Mouse (Mus musculus): ENCODE results near the gene Casd1.
"Not testable (repeated sequence)": the region's sequence is repeated elsewhere in the genome, so short reads cannot be mapped to it uniquely, and the experiment has no call there.

The Casd1 gene

GRCm38 (mm10) chr6:4612431-4612830, 11.8 kb downstream of the Casd1 start:
- DNase-seq (ENCODE audit: low spot score in 2 of 2): no peak

- no peak for DNase-seq (ENCODE audit: low spot score in 2 of 2)
Measured at GRCm38 (mm10) chr6:4617911-4618310, 17.3 kb downstream of the Casd1 start.

- DNase-seq (ENCODE audit: low spot score in 2 of 2): no peak
Measured at GRCm38 (mm10) chr6:4631464-4631863, 30.8 kb downstream of the Casd1 start.

GRCm38 (mm10) chr6:4633189-4633588, 32.5 kb downstream of the Casd1 start:
- no peak for DNase-seq (ENCODE audit: low spot score in 2 of 2)

- no peak for DNase-seq (ENCODE audit: low spot score in 2 of 2)
Measured at GRCm38 (mm10) chr6:4634804-4635203, 34.2 kb downstream of the Casd1 start.

- DNase-seq (ENCODE audit: low spot score in 2 of 2): no peak
Measured at GRCm38 (mm10) chr6:4642068-4642467, 41.4 kb downstream of the Casd1 start.

- DNase-seq (ENCODE audit: low spot score in 2 of 2): no peak
Measured at GRCm38 (mm10) chr6:4647351-4647750, 46.7 kb downstream of the Casd1 start.

GRCm38 (mm10) chr6:4652596-4653134, 52.0 kb downstream of the Casd1 start:
- DNase-seq (ENCODE audit: low spot score in 2 of 2): no peak

- not testable (repeated sequence) for DNase-seq (ENCODE audit: low spot score in 2 of 2)
Measured at GRCm38 (mm10) chr6:4653741-4654140, 53.1 kb downstream of the Casd1 start.

- DNase-seq (ENCODE audit: low spot score in 2 of 2): no peak
Measured at GRCm38 (mm10) chr6:4655466-4655865, 54.8 kb downstream of the Casd1 start.

- no peak for DNase-seq (ENCODE audit: low spot score in 2 of 2)
Measured at GRCm38 (mm10) chr6:4655924-4656323, 55.3 kb downstream of the Casd1 start.

GRCm38 (mm10) chr6:4658861-4659260, 58.2 kb downstream of the Casd1 start:
- no peak for DNase-seq (ENCODE audit: low spot score in 2 of 2)

- no peak for DNase-seq (ENCODE audit: low spot score in 2 of 2)
Measured at GRCm38 (mm10) chr6:4663516-4663915, 62.9 kb downstream of the Casd1 start.

GRCm38 (mm10) chr6:4664313-4664712, 63.7 kb downstream of the Casd1 start:
- DNase-seq (ENCODE audit: low spot score in 2 of 2): no peak

GRCm38 (mm10) chr6:4665154-4665553, 64.5 kb downstream of the Casd1 start:
- no peak for DNase-seq (ENCODE audit: low spot score in 2 of 2)

- DNase-seq (ENCODE audit: low spot score in 2 of 2): no peak
Measured at GRCm38 (mm10) chr6:4677356-4677761, 76.7 kb downstream of the Casd1 start.

GRCm38 (mm10) chr6:4679981-4680380, 79.3 kb downstream of the Casd1 start:
- DNase-seq (ENCODE audit: low spot score in 2 of 2): no peak

GRCm38 (mm10) chr6:4680576-4680975, 79.9 kb downstream of the Casd1 start:
- no peak for DNase-seq (ENCODE audit: low spot score in 2 of 2)

GRCm38 (mm10) chr6:4684706-4685340, 84.2 kb downstream of the Casd1 start:
- DNase-seq (ENCODE audit: low spot score in 2 of 2): no peak

- no peak for DNase-seq (ENCODE audit: low spot score in 2 of 2)
Measured at GRCm38 (mm10) chr6:4690438-4690837, 89.8 kb downstream of the Casd1 start.
